Mouse (Mus musculus) C2C12 (cell line): ENCODE data around the gene Gm3159. TPM values are rescaled to one million over a fixed set of nuclear protein-coding genes. Genes with fewer than 3 reads are reported as not detected.
"Not testable (repeated sequence)": the region's sequence is repeated elsewhere in the genome, so short reads cannot be mapped to it uniquely, and the experiment has no call there.

ENCODE experiments used
- H3K27me3 ChIP-seq: one replicate; pipeline ENCODE4 v1.6.1; 2011; ENCODE audit not compliant: control insufficient read depth, insufficient read depth, insufficient read length
- H3K36me3 ChIP-seq: one replicate; pipeline ENCODE4 v1.6.1; 2011; ENCODE audit not compliant: control insufficient read depth, insufficient read depth
- H3K4me3 ChIP-seq: one replicate; pipeline ENCODE4 v1.5.1; 2011; ENCODE audit warnings: mild to moderate bottlenecking, control low read depth; ENCODE audit not compliant: poor library complexity, insufficient read depth, severe bottlenecking
- H3K79me2 ChIP-seq: one replicate; pipeline ENCODE4 v1.6.1; 2011; ENCODE audit not compliant: control insufficient read depth, insufficient read depth
- H3K79me3 ChIP-seq: one replicate; pipeline ENCODE4 v1.6.1; 2011; ENCODE audit warnings: low read depth, control low read depth
- H3ac ChIP-seq: one replicate; pipeline ENCODE3; 2011; ENCODE audit warnings: low read depth; ENCODE audit not compliant: control insufficient read depth, insufficient read length
- polyA plus RNA-seq: library from polyadenylated mRNA; unstranded; fragments of >200 nt; fragmentation: generic; extraction: Trizol; gene quantifications from one replicate; pipeline ENCODE4 v1.2.1, GENCODE M21; 2012; ENCODE audit warnings: missing spikeins

Gm3159 gene
- polyA plus RNA-seq, 1 experiment, result not detected

DNA sequence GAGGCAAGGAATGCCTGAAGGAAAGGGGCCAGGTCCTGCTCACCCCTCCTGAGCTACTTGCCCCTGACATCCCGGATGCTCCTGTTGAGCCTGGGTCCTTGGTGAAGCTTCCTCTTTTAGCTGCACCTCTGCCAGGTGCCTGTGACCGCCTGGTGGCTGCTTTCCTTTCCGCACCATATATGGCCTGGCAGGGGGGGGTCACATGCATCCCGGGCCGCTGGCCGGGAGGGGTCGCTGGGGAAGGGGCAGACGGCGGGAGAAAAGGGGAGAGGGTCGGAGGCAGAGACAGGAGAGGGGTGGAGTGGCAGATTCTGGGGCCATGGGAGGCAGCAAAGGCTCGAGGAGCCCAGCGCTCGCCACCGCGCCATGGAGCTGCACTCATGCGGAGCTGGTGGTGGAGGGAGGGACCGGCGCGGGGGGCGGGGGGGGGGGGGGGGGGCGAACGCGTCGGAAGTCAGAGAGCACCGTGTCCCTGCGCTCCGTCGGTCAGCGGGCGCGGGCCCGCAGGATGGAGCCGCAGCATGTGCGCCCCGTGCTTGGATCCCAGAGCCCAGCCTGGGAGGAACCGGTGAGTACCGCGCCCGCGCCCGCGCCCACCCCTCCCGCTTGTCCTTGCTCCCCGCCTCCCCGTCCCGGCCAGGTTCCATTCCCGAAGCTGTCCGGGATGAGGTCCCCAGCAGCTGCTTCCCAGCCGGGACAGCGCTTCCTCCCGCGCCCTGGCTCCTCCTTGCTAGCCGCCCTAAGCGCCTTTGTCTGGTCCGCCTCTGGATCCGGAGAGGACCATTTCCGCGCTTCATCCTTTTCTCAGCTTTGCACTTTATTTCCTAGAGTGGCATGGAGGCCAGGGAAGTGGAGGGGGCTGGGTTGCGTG, 17.9 kb downstream of the Gm3159 start, which contains the start of gene Gm3164:
Gene Gm3164, plus strand, starts transcription at position 484 of the 871 bp plus-strand sequence.
- H3K79me2 ChIP-seq, H3K27me3 ChIP-seq, H3K36me3 ChIP-seq, H3K4me3 ChIP-seq, H3K79me3 ChIP-seq, H3ac ChIP-seq: not testable (repeated sequence)

DNA sequence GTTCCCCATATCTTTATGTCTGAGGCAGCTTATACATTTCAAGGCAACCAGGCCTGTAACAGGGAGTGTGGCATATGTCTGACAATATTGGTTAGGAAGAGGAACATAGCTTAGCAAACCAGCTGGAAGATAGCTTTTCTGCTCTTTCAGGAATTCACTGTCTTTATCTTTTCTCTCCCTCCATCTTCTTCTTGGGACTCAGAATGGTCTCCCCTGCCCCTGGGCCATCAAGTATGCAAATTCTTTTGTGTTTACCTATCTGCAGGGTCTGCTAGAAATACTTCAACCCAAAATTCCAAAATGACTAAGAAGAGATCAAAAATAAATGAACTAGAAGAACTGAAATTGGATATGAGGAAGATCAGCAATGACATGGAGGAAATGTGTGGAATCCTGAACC, 33.4 kb downstream of the Gm3159 start, which contains the start of gene Gm3173:
Gene Gm3173, plus strand, starts transcription at position 301 of the 400 bp plus-strand sequence.
- H3K79me2 ChIP-seq, H3K36me3 ChIP-seq, H3K27me3 ChIP-seq, H3ac ChIP-seq, H3K79me3 ChIP-seq, H3K4me3 ChIP-seq: not testable (repeated sequence)

Other genes with a start within 250 kb of the Gm3159 start
- not detected for gene Gm3127, start 232.5 kb upstream of the Gm3159 start, polyA plus RNA-seq
- gene Gm2974, start 214.9 kb upstream of the Gm3159 start, polyA plus RNA-seq, result not detected
- gene Gm3138, start 147.9 kb upstream of the Gm3159 start, polyA plus RNA-seq, result not detected
- not detected for gene Gm3149, start 80.2 kb upstream of the Gm3159 start, polyA plus RNA-seq
- not detected for gene 2610042L04Rik, start 62.8 kb upstream of the Gm3159 start, polyA plus RNA-seq
- not detected for gene Gm3164, start 17.9 kb downstream of the Gm3159 start, polyA plus RNA-seq
- not detected for gene Gm3173, start 33.5 kb downstream of the Gm3159 start, polyA plus RNA-seq
- gene Gm3182, start 84.2 kb downstream of the Gm3159 start, polyA plus RNA-seq, result not detected
- not detected for gene Gm3047, start 157.9 kb downstream of the Gm3159 start, polyA plus RNA-seq
- gene Gm8159, start 234.8 kb downstream of the Gm3159 start, polyA plus RNA-seq, result not detected